Mouse (Mus musculus): ENCODE results near the gene Olfr424. TPM values are rescaled to one million over a fixed set of nuclear protein-coding genes. Genes with fewer than 3 reads are reported as not detected.

The Olfr424 gene
- polyA plus RNA-seq, 1 experiment: not detected

- Histone ChIP-seq H3K4me3 (ENCODE audit: low read depth, low read length) (no peak overlapping the region), H3K27ac (ENCODE audit: insufficient read depth, low read depth, low read length) (no peak overlapping the region), H3K36me3 (ENCODE audit: control insufficient read depth, insufficient read depth, low read length) (no peaks in the 10 kb centered on the region), H3K4me1 (ENCODE audit: control insufficient read depth, insufficient read depth, insufficient read length, low read length) (no peaks in the 10 kb centered on the region), H3K27me3 (ENCODE audit: control insufficient read depth, insufficient read depth, low read length) (no peaks in the 10 kb centered on the region)
- TF ChIP-seq CTCF (IDR thresholded peaks at IDR 0.05; ENCODE audit: extremely low read depth, insufficient read length, insufficient replicate concordance, low read depth, low read length) (no peak), POLR2A (IDR thresholded peaks at IDR 0.05; ENCODE audit: low read depth, low read length) (no peak)
- 79% methylated on average over 1 of the region's 1 CpGs for WGBS
Measured at GRCm38 (mm10) chr1:174146696-174147095, 15.4 kb downstream of the Olfr424 start.

DNA sequence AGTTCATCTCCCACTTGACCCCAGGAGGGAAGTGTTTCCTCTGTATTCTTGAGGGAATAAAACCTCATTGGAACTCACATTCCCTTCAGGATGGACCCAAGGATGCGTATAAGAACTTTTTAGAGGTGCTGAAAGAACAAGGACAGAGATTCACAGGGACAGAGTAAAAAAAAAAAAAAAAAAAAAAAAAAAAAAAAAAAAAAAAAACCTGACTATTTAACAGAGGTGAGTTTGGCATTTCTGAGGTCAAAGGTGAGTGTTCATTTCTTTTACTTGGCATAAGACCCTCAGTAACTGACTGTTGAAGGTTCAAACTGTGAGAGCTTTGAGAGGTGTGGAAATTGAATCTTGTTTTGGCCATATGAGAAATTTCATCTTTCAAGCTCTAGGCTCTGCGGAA, 18.0 kb downstream of the Olfr424 start:
- Histone ChIP-seq H3K4me3 (ENCODE audit: low read depth, low read length) (no peak overlapping the region), H3K27ac (ENCODE audit: insufficient read depth, low read depth, low read length) (no peak overlapping the region), H3K4me1 (ENCODE audit: control insufficient read depth, insufficient read depth, insufficient read length, low read length) (no peaks in the 10 kb centered on the region), H3K36me3 (ENCODE audit: control insufficient read depth, insufficient read depth, low read length) (no peaks in the 10 kb centered on the region), H3K27me3 (ENCODE audit: control insufficient read depth, insufficient read depth, low read length) (no peaks in the 10 kb centered on the region)
- WGBS: 90% methylated on average over 2 of the region's 2 CpGs
- TF ChIP-seq CTCF (IDR thresholded peaks at IDR 0.05; ENCODE audit: extremely low read depth, insufficient read length, insufficient replicate concordance, low read depth, low read length) (no peak), POLR2A (IDR thresholded peaks at IDR 0.05; ENCODE audit: low read depth, low read length) (no peak)

DNA sequence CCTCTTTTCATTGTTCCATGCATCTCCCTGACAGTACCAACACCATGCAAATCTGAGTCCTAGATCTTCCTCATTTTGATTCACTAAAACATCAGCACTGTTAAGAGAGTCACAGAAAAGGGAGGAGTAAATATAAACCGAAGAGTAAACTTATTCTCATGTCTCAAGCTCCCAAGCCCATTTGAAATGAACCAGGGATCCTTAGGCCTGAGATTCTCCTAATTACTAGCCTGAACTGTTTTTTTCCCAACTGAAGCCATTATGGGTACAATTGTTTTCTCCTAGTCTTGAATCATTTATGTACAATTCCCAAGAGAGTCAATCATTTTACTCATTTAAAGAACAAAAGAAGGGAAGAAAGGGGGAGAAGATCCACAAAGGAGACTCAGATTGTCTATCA, 24.0 kb downstream of the Olfr424 start, which contains the start of gene Olfr420:
Gene Olfr420 (plus strand): TSS at position 301 of the 400 bp plus-strand sequence.
- H3K36me3 ChIP-seq (ENCODE audit: control insufficient read depth, insufficient read depth, low read length): no peaks in the 10 kb centered on the region
- WGBS: 73% methylated on average over 1 of the region's 1 CpGs

DNA sequence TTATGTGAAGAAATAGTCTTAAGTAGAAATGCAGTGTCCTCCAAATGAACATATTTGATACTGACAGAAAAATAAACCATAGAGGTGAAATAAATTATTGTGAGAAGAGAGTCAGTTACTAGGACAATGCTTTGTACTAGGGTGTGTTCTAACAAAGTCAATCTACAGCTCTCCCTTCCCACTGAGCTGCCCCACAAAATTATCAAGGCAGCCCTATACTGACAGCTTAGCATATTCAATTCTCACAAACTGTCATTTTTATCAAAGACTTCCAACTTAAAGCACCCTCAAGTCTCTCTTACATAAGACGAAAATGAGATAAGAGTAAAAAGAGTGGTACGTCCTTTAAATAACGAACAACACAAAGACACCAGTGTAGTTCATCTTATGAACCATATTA, 26.3 kb downstream of the Olfr424 start:
- no peaks in the 10 kb centered on the region for H3K36me3 ChIP-seq (ENCODE audit: control insufficient read depth, insufficient read depth, low read length)
- 85% methylated on average over 3 of the region's 3 CpGs for WGBS

More for the DNA sequence above, 24.0 kb downstream of the Olfr424 start, which contains the start of gene Olfr420:
- no peak within 1 kb of the TSS for H3K27ac ChIP-seq (ENCODE audit: insufficient read depth, low read depth, low read length)
- TF ChIP-seq CTCF (IDR thresholded peaks at IDR 0.05; ENCODE audit: extremely low read depth, insufficient read length, insufficient replicate concordance, low read depth, low read length): no peak
- TF ChIP-seq POLR2A (IDR thresholded peaks at IDR 0.05; ENCODE audit: low read depth, low read length): no peak
- H3K4me3 ChIP-seq (ENCODE audit: low read depth, low read length): no peak within 1 kb of the TSS
- H3K4me1 ChIP-seq (ENCODE audit: control insufficient read depth, insufficient read depth, insufficient read length, low read length): no peaks in the 10 kb centered on the region
- no peaks in the 10 kb centered on the region for H3K27me3 ChIP-seq (ENCODE audit: control insufficient read depth, insufficient read depth, low read length)

DNA sequence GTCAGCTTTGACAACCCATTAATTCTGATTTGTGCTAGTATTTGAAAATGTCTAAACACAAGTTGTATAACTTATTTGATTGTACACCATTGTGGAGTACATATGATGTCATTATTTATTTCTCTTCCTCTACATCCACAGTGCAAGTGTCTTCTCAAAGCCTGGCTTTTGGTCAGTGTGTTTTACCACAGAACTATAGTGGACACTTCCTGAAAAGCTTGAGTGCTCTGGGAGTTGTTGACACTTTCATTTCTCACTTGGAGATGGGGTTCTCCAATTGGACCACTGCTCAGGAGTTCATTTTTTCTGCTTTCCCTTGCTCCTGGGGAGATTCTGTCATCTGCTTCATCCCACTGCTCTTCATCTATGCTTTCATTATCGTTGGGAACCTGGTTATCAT, 27.2 kb downstream of the Olfr424 start:
- no peak overlapping the region for H3K27ac ChIP-seq (ENCODE audit: insufficient read depth, low read depth, low read length)
- TF ChIP-seq CTCF (IDR thresholded peaks at IDR 0.05; ENCODE audit: extremely low read depth, insufficient read length, insufficient replicate concordance, low read depth, low read length): no peak
- no peaks in the 10 kb centered on the region for H3K36me3 ChIP-seq (ENCODE audit: control insufficient read depth, insufficient read depth, low read length)
- 77% methylated on average over 1 of the region's 1 CpGs for WGBS
- no peaks in the 10 kb centered on the region for H3K27me3 ChIP-seq (ENCODE audit: control insufficient read depth, insufficient read depth, low read length)
- no peak overlapping the region for H3K4me3 ChIP-seq (ENCODE audit: low read depth, low read length)
- H3K4me1 ChIP-seq (ENCODE audit: control insufficient read depth, insufficient read depth, insufficient read length, low read length): no peaks in the 10 kb centered on the region

More for the DNA sequence above, 26.3 kb downstream of the Olfr424 start:
- no peak for TF ChIP-seq POLR2A (IDR thresholded peaks at IDR 0.05; ENCODE audit: low read depth, low read length)
- no peak for TF ChIP-seq CTCF (IDR thresholded peaks at IDR 0.05; ENCODE audit: extremely low read depth, insufficient read length, insufficient replicate concordance, low read depth, low read length)
- Histone ChIP-seq H3K4me1 (ENCODE audit: control insufficient read depth, insufficient read depth, insufficient read length, low read length) (no peaks in the 10 kb centered on the region), H3K27me3 (ENCODE audit: control insufficient read depth, insufficient read depth, low read length) (no peaks in the 10 kb centered on the region), H3K27ac (ENCODE audit: insufficient read depth, low read depth, low read length) (no peak overlapping the region), H3K4me3 (ENCODE audit: low read depth, low read length) (no peak overlapping the region)

DNA sequence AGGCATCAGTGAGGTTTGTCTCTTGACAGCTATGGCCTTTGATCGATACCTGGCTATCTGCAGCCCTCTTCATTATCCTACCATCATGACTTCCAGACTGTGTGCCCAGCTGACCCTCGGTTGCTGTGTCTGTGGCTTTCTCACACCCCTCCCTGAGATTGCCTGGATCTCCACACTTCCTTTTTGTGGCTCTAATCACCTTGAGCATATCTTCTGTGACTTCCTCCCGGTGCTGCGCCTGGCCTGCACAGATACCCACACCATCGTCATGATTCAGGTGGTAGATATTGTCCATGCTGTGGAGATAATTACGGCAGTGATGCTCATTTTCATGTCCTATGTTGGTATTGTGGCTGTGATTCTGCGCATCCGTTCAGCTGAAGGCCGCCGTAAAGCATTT, 27.8 kb downstream of the Olfr424 start:
- Histone ChIP-seq H3K27ac (ENCODE audit: insufficient read depth, low read depth, low read length) (no peak overlapping the region), H3K36me3 (ENCODE audit: control insufficient read depth, insufficient read depth, low read length) (no peaks in the 10 kb centered on the region), H3K27me3 (ENCODE audit: control insufficient read depth, insufficient read depth, low read length) (no peaks in the 10 kb centered on the region), H3K4me3 (ENCODE audit: low read depth, low read length) (no peak overlapping the region), H3K4me1 (ENCODE audit: control insufficient read depth, insufficient read depth, insufficient read length, low read length) (no peaks in the 10 kb centered on the region)
- 84% methylated on average over 10 of the region's 10 CpGs for WGBS
- no peak for TF ChIP-seq POLR2A (IDR thresholded peaks at IDR 0.05; ENCODE audit: low read depth, low read length)
- TF ChIP-seq CTCF (IDR thresholded peaks at IDR 0.05; ENCODE audit: extremely low read depth, insufficient read length, insufficient replicate concordance, low read depth, low read length): no peak

DNA sequence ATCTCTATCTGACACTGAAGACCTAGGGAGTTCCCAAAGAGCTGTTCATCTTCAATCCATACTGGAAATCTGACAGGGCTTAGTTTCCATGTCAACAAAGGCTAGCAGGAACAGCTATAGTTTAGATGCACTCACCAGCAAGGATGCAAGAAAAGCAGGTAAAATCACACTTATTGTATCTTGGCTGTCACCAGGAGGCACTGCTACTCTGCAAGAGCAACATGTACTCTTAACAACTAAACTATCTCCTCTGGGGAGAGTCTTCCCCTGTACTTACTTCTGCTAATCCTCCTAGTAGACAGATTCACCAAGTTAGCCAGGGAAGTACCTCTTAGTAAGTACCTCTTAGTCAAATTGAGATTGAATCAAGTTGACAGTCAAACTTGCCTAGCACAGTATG, 37.7 kb downstream of the Olfr424 start:
- H3K36me3 ChIP-seq (ENCODE audit: control insufficient read depth, insufficient read depth, low read length): no peaks in the 10 kb centered on the region
- TF ChIP-seq POLR2A (IDR thresholded peaks at IDR 0.05; ENCODE audit: low read depth, low read length) (no peak), CTCF (IDR thresholded peaks at IDR 0.05; ENCODE audit: extremely low read depth, insufficient read length, insufficient replicate concordance, low read depth, low read length) (no peak)
- H3K4me1 ChIP-seq (ENCODE audit: control insufficient read depth, insufficient read depth, insufficient read length, low read length): no peaks in the 10 kb centered on the region
- H3K4me3 ChIP-seq (ENCODE audit: low read depth, low read length): no peak overlapping the region
- H3K27ac ChIP-seq (ENCODE audit: insufficient read depth, low read depth, low read length): no peak overlapping the region
- no peaks in the 10 kb centered on the region for H3K27me3 ChIP-seq (ENCODE audit: control insufficient read depth, insufficient read depth, low read length)

Data from small intestine, adult 2 months (tissue).